Mouse (Mus musculus) lung, adult 2 months (tissue): Measurements from ENCODE around the gene Gm4858. TPM values are rescaled to one million over a fixed set of nuclear protein-coding genes. Genes with fewer than 3 reads are reported as not detected.
A peak's percentile ranks its signal among the peaks of the same experiment; 100 is the strongest.

ENCODE experiments used
- DNase-seq: peaks from one replicate; pipeline ENCODE4 v3.0.0; 2022
- H3K4me1 ChIP-seq: fragments of 200-500 bp; 2 replicates; pipeline ENCODE4 v1.6.1; 2011; ENCODE audit warnings: low read length; ENCODE audit not compliant: control insufficient read depth, insufficient read depth
- H3K4me3 ChIP-seq: fragments of 200-500 bp; replicated peaks from 2 replicates; pipeline ENCODE3; 2011; ENCODE audit warnings: low read depth, mild to moderate bottlenecking, control low read depth, low read length; ENCODE audit errors: extremely low read depth
- CTCF ChIP-seq: fragments of 200-500 bp; IDR thresholded peaks from 2 replicates; pipeline ENCODE4 v1.5.1; 2011; ENCODE audit warnings: mild to moderate bottlenecking, low read length, control low read depth; ENCODE audit not compliant: insufficient read depth
- POLR2A ChIP-seq: fragments of 200-500 bp; IDR thresholded peaks from 2 replicates; pipeline ENCODE4 v1.6.1; 2011; ENCODE audit warnings: low read depth, mild to moderate bottlenecking, control low read depth, low read length, borderline replicate concordance; ENCODE audit errors: extremely low read depth
- WGBS: fragments of 180-500 bp; shearing (Covaris S2); methylation state at CpG from one replicate; pipeline ENCODE4 v1.1.7; 2018; 5-methylcytosine and 5-hydroxymethylcytosine counted together
- polyA plus RNA-seq: library from polyadenylated mRNA; depleted of rRNA; stranded (reverse); fragments of >200 nt; gene quantifications from 2 replicates; pipeline ENCODE4 v1.2.3, GENCODE M21; 2012; rRNA removed

Gm4858 gene
- polyA plus RNA-seq, 1 experiment = not detected

GRCm38 (mm10) chr3:93096447-93096846 is 27.8 kb downstream of the Gm4858 start:
- no peaks in the 10 kb centered on the region for H3K4me1 ChIP-seq
- H3K4me3 ChIP-seq = no peak overlapping the region
- TF ChIP-seq POLR2A = no peak
- no peak for TF ChIP-seq CTCF
- 72% methylated on average over 2 of the region's 2 CpGs for WGBS
- no peak for DNase-seq

GRCm38 (mm10) chr3:93111668-93112067 is 43.0 kb downstream of the Gm4858 start:
- no peaks in the 10 kb centered on the region for H3K4me1 ChIP-seq
- no peak for DNase-seq
- 37% methylated on average over 5 of the region's 5 CpGs for WGBS
- TF ChIP-seq POLR2A (no peak), CTCF (peak; percentile 49)
- H3K4me3 ChIP-seq = no peak overlapping the region

GRCm38 (mm10) chr3:93114481-93114880 is 45.9 kb downstream of the Gm4858 start:
- Histone ChIP-seq H3K4me1 (no peaks in the 10 kb centered on the region), H3K4me3 (no peak overlapping the region)
- DNase-seq = peak; percentile 6
- TF ChIP-seq POLR2A = no peak
- TF ChIP-seq CTCF = peak; percentile 17; the same call in 1 of the 2 replicates
- 0% methylated on average over 2 of the region's 2 CpGs for WGBS

GRCm38 (mm10) chr3:93119101-93119500 is 50.5 kb downstream of the Gm4858 start:
- no peaks in the 10 kb centered on the region for H3K4me1 ChIP-seq
- DNase-seq = peak; percentile 11
- TF ChIP-seq POLR2A = no peak
- no peak for TF ChIP-seq CTCF
- no peak overlapping the region for H3K4me3 ChIP-seq
- 48% methylated on average over 4 of the region's 4 CpGs for WGBS

Other genes with a start within 250 kb of the Gm4858 start
- 22.9 TPM in 1 of 2 replicates, not detected in the other for gene Kprp, start 241.6 kb upstream of the Gm4858 start, polyA plus RNA-seq
- gene Lce1l, start 217.5 kb upstream of the Gm4858 start, polyA plus RNA-seq = 20.4 TPM in 1 of 2 replicates, not detected in the other
- gene 2310050C09Rik, start 198.6 kb upstream of the Gm4858 start, polyA plus RNA-seq = 4.0 TPM in 1 of 2 replicates, not detected in the other
- 285 TPM in 1 of 2 replicates, not detected in the other for gene Lce3a, start 142.6 kb upstream of the Gm4858 start, polyA plus RNA-seq
- gene Lce3b, start 135.8 kb upstream of the Gm4858 start, polyA plus RNA-seq = 311 TPM in 1 of 2 replicates, not detected in the other
- gene Lce3c, start 124.3 kb upstream of the Gm4858 start, polyA plus RNA-seq = 361 TPM in 1 of 2 replicates, not detected in the other
- 64.5 TPM in 1 of 2 replicates, not detected in the other for gene Lce3d, start 111.4 kb upstream of the Gm4858 start, polyA plus RNA-seq
- gene Lce3e, start 101.8 kb upstream of the Gm4858 start, polyA plus RNA-seq = 169 TPM in 1 of 2 replicates, not detected in the other
- 237 TPM in 1 of 2 replicates, not detected in the other for gene Lce3f, start 76.6 kb upstream of the Gm4858 start, polyA plus RNA-seq
- 273 TPM in 1 of 2 replicates, not detected in the other for gene Crct1, start 53.1 kb upstream of the Gm4858 start, polyA plus RNA-seq
- gene Lce1m, start 49.8 kb upstream of the Gm4858 start, polyA plus RNA-seq = 2.9 TPM in 1 of 2 replicates, not detected in the other
- not detected in 2 replicates for gene Crnn, start 76.0 kb downstream of the Gm4858 start, polyA plus RNA-seq
- not detected in 2 replicates for gene Flg2, start 128.5 kb downstream of the Gm4858 start, polyA plus RNA-seq
- gene Flg, start 204.7 kb downstream of the Gm4858 start, polyA plus RNA-seq = 1.7 TPM in 1 of 2 replicates, not detected in the other